ENCODE assay signal across 13 mouse cellular contexts in genomic region chr6:33708907-33709306, GRCm38 (mm10).
"Had no signal": no experiment of that assay in that cellular context is flagged by ENCODE, and none has a peak within 500 bp of the region (broad histone marks: within the 10 kb centered on the region; RNA-seq: fewer than 3 reads in every experiment).

No protein-coding gene starts in this region.

- H3K9ac ChIP-seq: kidney, embryonic 15.5 days; liver, embryonic 13.5 days; midbrain, embryonic 13.5 days had no signal

- H3K27ac ChIP-seq: kidney, embryonic 15.5 days; left cerebral cortex, adult 2 months; liver, embryonic 13.5 days; midbrain, embryonic 13.5 days had no signal

- H3K4me3 ChIP-seq: kidney, embryonic 15.5 days; left cerebral cortex, adult 2 months; liver, embryonic 13.5 days; midbrain, embryonic 13.5 days had no signal

- H3K4me2 ChIP-seq: kidney, embryonic 15.5 days; liver, embryonic 13.5 days; midbrain, embryonic 13.5 days had no signal

- ATAC-seq: midbrain, embryonic 13.5 days had no signal

- H3K9me3 ChIP-seq: kidney, embryonic 15.5 days; liver, embryonic 13.5 days; midbrain, embryonic 13.5 days had no signal

- H3K36me3 ChIP-seq: kidney, embryonic 15.5 days; liver, embryonic 13.5 days; midbrain, embryonic 13.5 days had no signal

- H3K4me1 ChIP-seq: kidney, embryonic 15.5 days; liver, embryonic 13.5 days had no signal

- H3K27me3 ChIP-seq: kidney, embryonic 15.5 days; liver, embryonic 13.5 days had no signal

- DNase-seq: kidney, adult 8-10 months; kidney, postnatal 10 days; kidney, postnatal 36 days; layer of hippocampus, postnatal 36 days; liver, embryonic 13.5 days; lung, adult 2 months; lung, postnatal 14 days; lung, postnatal 4 days; thymus, adult 18-20 months; thymus, postnatal 36 days had no signal
